Mouse (Mus musculus) left cerebral cortex, postnatal 14 days (tissue): ENCODE data around the gene Il10rb. TPM values are rescaled to one million over a fixed set of nuclear protein-coding genes. Genes with fewer than 3 reads are reported as not detected.

Experiments
- DNase-seq, 2 experiments: peaks; one replicate each; pipeline ENCODE4 v3.0.0; 2021 to 2022; ENCODE audit warnings: low spot score in 2 of 2, mixed read lengths in 1 of 2
- intact Hi-C: fragments of 180-260 bp; cut with DNase I; formaldehyde crosslinking; loops from one replicate; pipeline ENCODE4 v1.15.1; 2025
- total RNA-seq, 2 experiments: library from RNA; stranded (reverse); gene quantifications; 2 replicates each; pipeline ENCODE4 v1.2.3; 2021

The Il10rb gene
- total RNA-seq, 2 experiments from 2014 or later = 8.7 to 9.8 TPM

GRCm38 (mm10) chr16:91379412-91379811 lies 26.6 kb upstream of the Il10rb start:
- intact Hi-C loops = no loop called here
- DNase-seq = no peak

GRCm38 (mm10) chr16:91380151-91380550 lies 25.8 kb upstream of the Il10rb start:
- DNase-seq = no peak
- intact Hi-C loops = no loop called here

GRCm38 (mm10) chr16:91381606-91382005 lies 24.4 kb upstream of the Il10rb start:
- DNase-seq = no peak
- intact Hi-C loops = no loop called here

- intact Hi-C loops = no loop called here
- DNase-seq = no peak
Measured at GRCm38 (mm10) chr16:91382261-91382790, 23.6 kb upstream of the Il10rb start.

GRCm38 (mm10) chr16:91384221-91384620 lies 21.7 kb upstream of the Il10rb start:
- no peak for DNase-seq

GRCm38 (mm10) chr16:91385621-91386020 lies 20.3 kb upstream of the Il10rb start:
- intact Hi-C loops = no loop called here

More at GRCm38 (mm10) chr16:91384221-91384620, 21.7 kb upstream of the Il10rb start:
- intact Hi-C loops = no loop called here

GRCm38 (mm10) chr16:91386419-91387120 lies 19.4 kb upstream of the Il10rb start:
- intact Hi-C loops = no loop called here
- DNase-seq = no peak

More at GRCm38 (mm10) chr16:91385621-91386020, 20.3 kb upstream of the Il10rb start:
- DNase-seq = no peak

- intact Hi-C loops = no loop called here
- DNase-seq = no peak
Measured at GRCm38 (mm10) chr16:91387121-91387486, 18.9 kb upstream of the Il10rb start.

- intact Hi-C loops = no loop called here
- no peak for DNase-seq
Measured at GRCm38 (mm10) chr16:91390100-91390499, 15.9 kb upstream of the Il10rb start.

GRCm38 (mm10) chr16:91391421-91391820 lies 14.5 kb upstream of the Il10rb start, which contains the start of gene Gm21970:
Gene Gm21970, plus strand, starts transcription at chr16:91391721.
- DNase-seq = no peak
- intact Hi-C loops = no loop called here

- no peak for DNase-seq
- intact Hi-C loops = no loop called here
Measured at GRCm38 (mm10) chr16:91394826-91395410, 11.0 kb upstream of the Il10rb start.

GRCm38 (mm10) chr16:91395633-91396392 lies 10.2 kb upstream of the Il10rb start:
- no peak for DNase-seq
- intact Hi-C loops = no loop called here

GRCm38 (mm10) chr16:91396844-91397537 lies 9.0 kb upstream of the Il10rb start:
- intact Hi-C loops = no loop called here
- DNase-seq = no peak

- intact Hi-C loops = no loop called here
Measured at GRCm38 (mm10) chr16:91398030-91398429, 7.9 kb upstream of the Il10rb start.

GRCm38 (mm10) chr16:91398944-91399343 lies 7.0 kb upstream of the Il10rb start:
- no peak for DNase-seq
- intact Hi-C loops = no loop called here

More at GRCm38 (mm10) chr16:91398030-91398429, 7.9 kb upstream of the Il10rb start:
- no peak for DNase-seq

- no peak for DNase-seq
- intact Hi-C loops = no loop called here
Measured at GRCm38 (mm10) chr16:91401569-91402165, 4.3 kb upstream of the Il10rb start.

GRCm38 (mm10) chr16:91403784-91404183 lies 2.2 kb upstream of the Il10rb start:
- intact Hi-C loops = no loop called here
- no peak for DNase-seq

GRCm38 (mm10) chr16:91404187-91404586 lies 1.8 kb upstream of the Il10rb start:
- intact Hi-C loops = no loop called here
- no peak for DNase-seq
